Mouse (Mus musculus) CH12.LX (cell line): ENCODE measurements around the gene Setd2. TPM values are rescaled to one million over a fixed set of nuclear protein-coding genes. Genes with fewer than 3 reads are reported as not detected.

Experiments used
- DNase-seq: peaks from one replicate; pipeline ENCODE4 v3.0.0-alpha.2; 2013; ENCODE audit errors: extremely low read depth
- H3K27ac ChIP-seq: 2 replicates; pipeline ENCODE4 v1.5.1; 2012; ENCODE audit warnings: low read depth, mild to moderate bottlenecking, control low read depth, moderate library complexity; ENCODE audit not compliant: insufficient read depth
- H3K27me3 ChIP-seq: replicated peaks from 2 replicates; pipeline ENCODE3; 2012; ENCODE audit warnings: inconsistent platforms
- H3K36me3 ChIP-seq, 2 experiments: replicated peaks in 1 of 2; 2 replicates each; pipeline versions ENCODE3 to v1.6.1; 2012; ENCODE audit warnings: inconsistent platforms in 1 of 2, low read length in 1 of 2, mild to moderate bottlenecking in 1 of 2, mixed read lengths in 1 of 2, moderate library complexity in 1 of 2; ENCODE audit not compliant: control insufficient read depth in 1 of 2, insufficient read depth in 1 of 2
- H3K4me1 ChIP-seq, 2 experiments: 2 replicates each; pipeline ENCODE4 v1.6.1; 2012; ENCODE audit warnings: inconsistent platforms in 1 of 2, moderate library complexity in 1 of 2; ENCODE audit not compliant: insufficient read depth in 2 of 2, control insufficient read depth in 1 of 2
- H3K4me2 ChIP-seq: 2 replicates; pipeline ENCODE4 v1.6.1; 2012; ENCODE audit warnings: low read depth, mild to moderate bottlenecking, control low read depth; ENCODE audit not compliant: poor library complexity, insufficient read depth, severe bottlenecking
- H3K4me3 ChIP-seq, 3 experiments: fragments of 150-350 bp in 1 of 3; sonication (generic) in 1 of 3; replicated peaks in 1 of 3; 2 replicates each; pipeline versions ENCODE3 to v1.5.1; 2011 to 2012; ENCODE audit warnings: low read depth in 2 of 3, low read length in 2 of 3, mild to moderate bottlenecking in 2 of 3, moderate library complexity in 2 of 3, control low read depth in 1 of 3, improper control_type of control experiment in 1 of 3, inconsistent platforms in 1 of 3, mixed read lengths in 1 of 3; ENCODE audit not compliant: poor library complexity in 1 of 3
- H3K79me2 ChIP-seq: replicated peaks from 2 replicates; pipeline ENCODE4 v1.6.1; 2012; ENCODE audit warnings: mild to moderate bottlenecking, moderate library complexity; ENCODE audit not compliant: control insufficient read depth, poor library complexity, insufficient read depth, severe bottlenecking; ENCODE audit errors: extremely low read depth
- H3K9ac ChIP-seq: 2 replicates; pipeline ENCODE4 v1.6.1; 2012; ENCODE audit warnings: low read depth, mild to moderate bottlenecking, control low read depth, moderate library complexity; ENCODE audit not compliant: insufficient read depth
- H3K9me3 ChIP-seq: replicated peaks from 2 replicates; pipeline ENCODE3; 2012; ENCODE audit warnings: low read length, inconsistent platforms, mixed read lengths
- BHLHE40 ChIP-seq: IDR thresholded peaks from 2 replicates; pipeline ENCODE4 v1.6.1; 2011; ENCODE audit warnings: mild to moderate bottlenecking, low read depth, low read length, improper control_type of control experiment
- CHD2 ChIP-seq: IDR thresholded peaks from 2 replicates; pipeline ENCODE4 v1.6.1; 2011; ENCODE audit warnings: low read length, improper control_type of control experiment
- CTCF ChIP-seq, 2 experiments: IDR thresholded peaks in 1 of 2; conservative IDR thresholded peaks in 1 of 2; 2 replicates each; pipeline ENCODE4 v1.5.1; 2011 to 2012; ENCODE audit warnings: low read depth in 2 of 2, low read length in 2 of 2, improper control_type of control experiment in 1 of 2, inconsistent platforms in 1 of 2, mild to moderate bottlenecking in 1 of 2, moderate library complexity in 1 of 2
- E2F4 ChIP-seq: IDR thresholded peaks from 2 replicates; pipeline ENCODE4 v1.6.1; 2011; ENCODE audit warnings: low read depth, low read length, improper control_type of control experiment; ENCODE audit not compliant: insufficient replicate concordance
- ELF1 ChIP-seq: IDR thresholded peaks from 2 replicates; pipeline ENCODE4 v1.6.1; 2014; ENCODE audit warnings: low read depth, mild to moderate bottlenecking, inconsistent platforms, low read length, improper control_type of control experiment
- EP300 ChIP-seq: IDR thresholded peaks from 2 replicates; pipeline ENCODE4 v1.6.1; 2011; ENCODE audit warnings: low read length, improper control_type of control experiment
- ETS1 ChIP-seq: conservative IDR thresholded peaks from 2 replicates; pipeline ENCODE4 v1.6.1; 2012; ENCODE audit warnings: low read depth, mild to moderate bottlenecking, inconsistent platforms, low read length, improper control_type of control experiment, moderate library complexity
- GABPA ChIP-seq: IDR thresholded peaks from 2 replicates; pipeline ENCODE4 v1.6.1; 2012; ENCODE audit warnings: low read depth, low read length, improper control_type of control experiment, inconsistent platforms; ENCODE audit not compliant: insufficient replicate concordance
- HCFC1 ChIP-seq: IDR thresholded peaks from 2 replicates; pipeline ENCODE4 v1.6.1; 2012; ENCODE audit warnings: low read depth, mild to moderate bottlenecking, inconsistent platforms, low read length, improper control_type of control experiment
- IRF4 ChIP-seq: IDR thresholded peaks from 2 replicates; pipeline ENCODE4 v1.6.1; 2014; ENCODE audit warnings: low read depth, mild to moderate bottlenecking, inconsistent platforms, low read length, improper control_type of control experiment
- JUND ChIP-seq: conservative IDR thresholded peaks from 2 replicates; pipeline ENCODE4 v1.6.1; 2011; ENCODE audit warnings: low read depth, low read length, improper control_type of control experiment
- MAX ChIP-seq: IDR thresholded peaks from 2 replicates; pipeline ENCODE4 v1.6.1; 2011; ENCODE audit warnings: low read length, improper control_type of control experiment
- MEF2A ChIP-seq: IDR thresholded peaks from 2 replicates; pipeline ENCODE4 v1.6.1; 2014; ENCODE audit warnings: low read depth, mild to moderate bottlenecking, inconsistent platforms, low read length, improper control_type of control experiment, borderline replicate concordance
- MXI1 ChIP-seq: IDR thresholded peaks from 2 replicates; pipeline ENCODE4 v1.6.1; 2011; ENCODE audit warnings: mild to moderate bottlenecking, low read depth, low read length, improper control_type of control experiment
- MYC ChIP-seq: IDR thresholded peaks from 2 replicates; pipeline ENCODE4 v1.6.1; 2011; ENCODE audit warnings: low read depth, mild to moderate bottlenecking, improper control_type of control experiment, low read length
- NELFE ChIP-seq: IDR thresholded peaks from 2 replicates; pipeline ENCODE4 v1.6.1; 2011; ENCODE audit warnings: low read depth, low read length, improper control_type of control experiment
- NRF1 ChIP-seq: IDR thresholded peaks from 2 replicates; pipeline ENCODE4 v1.6.1; 2014; ENCODE audit warnings: low read depth, mild to moderate bottlenecking, inconsistent platforms, low read length, improper control_type of control experiment, moderate library complexity
- PAX5 ChIP-seq: IDR thresholded peaks from 2 replicates; pipeline ENCODE4 v1.6.1; 2012; ENCODE audit warnings: low read length, inconsistent platforms, mixed read lengths
- POLR2AphosphoS2 ChIP-seq: IDR thresholded peaks from 2 replicates; pipeline ENCODE4 v1.6.1; 2011; ENCODE audit warnings: low read depth, low read length, improper control_type of control experiment
- RCOR1 ChIP-seq: conservative IDR thresholded peaks from 2 replicates; pipeline ENCODE4 v1.6.1; 2012; ENCODE audit warnings: low read depth, mild to moderate bottlenecking, inconsistent platforms, low read length, improper control_type of control experiment
- SIN3A ChIP-seq: IDR thresholded peaks from 2 replicates; pipeline ENCODE4 v1.6.1; 2012; ENCODE audit warnings: low read length, improper control_type of control experiment, inconsistent platforms
- SMC3 ChIP-seq: IDR thresholded peaks from 2 replicates; pipeline ENCODE4 v1.6.1; 2011; ENCODE audit warnings: low read depth, low read length, improper control_type of control experiment
- TBP ChIP-seq: conservative IDR thresholded peaks from 2 replicates; pipeline ENCODE4 v1.6.1; 2011; ENCODE audit warnings: low read depth, low read length, improper control_type of control experiment
- UBTF ChIP-seq: IDR thresholded peaks from 2 replicates; pipeline ENCODE4 v1.6.1; 2012; ENCODE audit warnings: low read depth, mild to moderate bottlenecking, inconsistent platforms, low read length, improper control_type of control experiment, moderate library complexity
- USF1 ChIP-seq: IDR thresholded peaks from 2 replicates; pipeline ENCODE4 v1.6.1; 2014; ENCODE audit warnings: low read depth, mild to moderate bottlenecking, inconsistent platforms, low read length, improper control_type of control experiment
- ZC3H11A ChIP-seq: IDR thresholded peaks from 2 replicates; pipeline ENCODE4 v1.6.1; 2012; ENCODE audit warnings: low read depth, mild to moderate bottlenecking, inconsistent platforms, low read length, improper control_type of control experiment
- ZKSCAN1 ChIP-seq: IDR thresholded peaks from 2 replicates; pipeline ENCODE4 v1.6.1; 2012; ENCODE audit warnings: low read depth, inconsistent platforms, low read length, improper control_type of control experiment, borderline replicate concordance
- ZMIZ1 ChIP-seq: IDR thresholded peaks from 2 replicates; pipeline ENCODE4 v1.6.1; 2012; ENCODE audit warnings: low read depth, mild to moderate bottlenecking, inconsistent platforms, low read length, improper control_type of control experiment
- dilution Hi-C: fragments of 300-500 bp; cut with MboI; formaldehyde crosslinking; loops from 2 replicates; pipeline ENCODE4 v1.14.3; 2020; ENCODE audit warnings: low sequenced_read_pairs; ENCODE audit not compliant: extremely low pct_unique_long_range_greater_than_20kb, extremely low pct_ligation_motif_present
- in situ Hi-C: fragments of 300-500 bp; cut with MboI; formaldehyde crosslinking; loops from 3 replicates; pipeline ENCODE4 v1.14.3; 2019; ENCODE audit warnings: low sequenced_read_pairs, low pct_ligation_motif_present, low pct_unique_long_range_greater_than_20kb, mixed read lengths
- polyA plus RNA-seq: library from polyadenylated mRNA; unstranded; fragments of >175 nt; gene quantifications from 2 replicates; pipeline ENCODE4 v1.2.1, GENCODE M21; 2012; ENCODE audit warnings: low read depth; ENCODE audit not compliant: insufficient read length
- total RNA-seq, 2 experiments: library from RNA; depleted of rRNA; stranded (reverse); fragments of 300-350 nt in 1 of 2; fragments of >200 nt in 1 of 2; gene quantifications; 2 replicates each; pipeline ENCODE4 v1.2.3; 2012 to 2014

The Setd2 gene
- total and polyA plus RNA-seq, 3 experiments: 35.8 to 87.1 (median 41.6) TPM

DNA sequence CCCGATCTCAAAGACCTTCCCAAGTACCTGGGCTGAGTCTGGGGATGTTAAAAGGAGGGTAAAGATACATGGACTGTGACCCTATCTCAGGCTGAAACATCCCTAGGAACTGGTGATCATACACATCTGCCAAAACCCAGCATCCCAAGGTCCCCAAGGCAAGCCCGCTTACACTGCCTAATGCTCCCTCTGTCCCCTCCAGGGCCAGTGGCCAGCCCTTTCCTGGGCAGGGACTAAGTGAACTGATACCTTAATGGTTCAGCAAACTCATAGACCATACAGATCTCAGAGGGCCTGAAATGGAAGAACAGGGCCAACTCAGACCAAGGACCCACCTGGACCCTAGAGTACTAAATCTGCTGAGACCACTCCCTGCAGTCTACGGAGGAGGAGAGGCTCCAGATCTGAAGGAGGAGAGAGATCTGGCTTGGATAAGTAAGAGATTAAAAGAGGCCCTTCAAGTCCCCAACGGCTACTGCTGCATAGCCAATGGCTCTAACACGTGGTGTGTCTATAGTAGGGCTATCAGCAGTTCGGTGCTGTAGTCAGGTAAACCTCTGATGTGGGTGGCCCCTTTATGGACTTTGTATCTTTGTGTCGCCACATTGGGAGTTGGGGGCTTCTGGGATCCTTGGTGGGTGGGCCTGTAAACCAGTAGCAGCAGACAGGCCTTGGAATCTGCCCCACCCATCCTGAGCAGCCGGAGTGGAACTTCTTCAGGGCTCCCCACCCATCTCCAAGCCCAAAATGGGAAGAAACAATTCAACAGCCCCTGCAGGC, 91.2 kb downstream of the Setd2 start:
- Histone ChIP-seq H3K4me1 (peaks cover 4 to 23% of the 10 kb centered on the region in 2 experiments; a peak in 2 of 4 replicates), H3K79me2 (no peaks in the 10 kb centered on the region), H3K27ac (no peak overlapping the region), H3K27me3 (no peaks in the 10 kb centered on the region), H3K9me3 (no peaks in the 10 kb centered on the region), H3K4me2 (no peak overlapping the region; the same call in 1 of the 2 replicates), H3K4me3 (peak overlapping the region in 2 of 3 experiments; percentile 38 to 56), H3K36me3 (peaks cover 63 to 83% of the 10 kb centered on the region in 2 experiments), H3K9ac (no peak overlapping the region; the same call in 1 of the 2 replicates)
- dilution Hi-C loops (no loop called here), in situ Hi-C loops (loop anchor here (5.0 kb wide), 1 partner anchor 211 kb away; no protein-coding TSS in a partner anchor)
- TF ChIP-seq NRF1: no peak
- no peak for DNase-seq

DNA sequence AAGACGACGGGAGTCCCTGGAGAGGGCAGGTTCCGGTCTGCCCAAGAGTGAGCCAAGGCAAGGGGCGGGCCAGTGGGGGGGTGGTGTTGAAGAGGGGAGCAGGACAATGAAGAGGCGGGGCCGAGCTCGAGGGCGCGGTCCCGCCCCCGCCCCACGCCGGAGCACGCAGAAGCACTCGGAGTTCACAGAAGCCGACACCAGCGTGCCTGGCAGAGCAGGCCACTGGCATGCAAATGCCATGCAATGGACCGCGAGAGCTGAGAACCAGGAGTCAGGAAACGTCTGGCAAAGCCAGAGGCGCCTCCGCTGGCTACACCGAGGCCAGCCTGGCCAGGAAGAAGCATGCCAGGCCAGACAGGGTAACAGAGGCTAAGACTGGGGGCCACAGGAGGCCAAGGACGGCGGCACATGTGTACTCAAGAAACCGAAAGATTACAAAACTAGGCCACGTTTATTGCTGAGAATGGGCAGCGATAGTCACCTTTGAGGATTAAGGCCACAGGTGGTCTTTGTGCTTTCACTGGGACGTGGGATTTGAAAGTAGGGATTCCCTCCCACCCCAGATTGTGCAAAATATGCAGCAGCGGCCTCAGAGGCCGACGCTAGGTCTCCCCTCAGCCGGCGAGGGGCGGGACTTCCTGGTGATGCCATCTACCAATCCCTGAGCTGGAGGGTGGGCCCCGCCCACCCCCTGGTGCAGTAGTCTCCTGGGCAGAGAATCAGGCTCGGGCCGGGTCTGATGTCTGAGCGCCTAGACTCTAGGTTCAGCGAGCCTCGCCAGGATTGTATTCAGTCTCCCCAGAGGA, 92.2 kb downstream of the Setd2 start, which contains the start of gene Nradd:
Nradd (minus strand) TSS at position 92 of the 806 bp plus-strand sequence.
- H3K79me2 ChIP-seq: no peaks in the 10 kb centered on the region
- peak within 1 kb of the TSS; percentile 43; the same call in 1 of the 2 replicates for H3K27ac ChIP-seq
- no peaks in the 10 kb centered on the region for H3K27me3 ChIP-seq
- peak within 1 kb of the TSS; percentile 46 for H3K9ac ChIP-seq
- in situ Hi-C loops (loop anchor here (5.0 kb wide), 1 partner anchor 212 kb away; no protein-coding TSS in a partner anchor), dilution Hi-C loops (no loop called here)
- H3K4me2 ChIP-seq: peak within 1 kb of the TSS; percentile 24; the same call in 1 of the 2 replicates
- peak within 1 kb of the TSS; percentile 54 to 57 (median 56) for H3K4me3 ChIP-seq
- no peaks in the 10 kb centered on the region for H3K9me3 ChIP-seq
- H3K4me1 ChIP-seq: peaks cover 4 to 23% of the 10 kb centered on the region in 2 experiments; a peak in 2 of 4 replicates
- DNase-seq: peak; percentile 93
- H3K36me3 ChIP-seq: peaks cover 65 to 83% of the 10 kb centered on the region in 2 experiments
- TF ChIP-seq MAX (peak; percentile 67), E2F4 (no peak), NELFE (peak; percentile 65; the same call in 1 of the 2 replicates), GABPA (no peak), USF1 (no peak), ZC3H11A (no peak), RCOR1 (no peak), MEF2A (peak; percentile 21; the same call in 1 of the 2 replicates), BHLHE40 (no peak), PAX5 (no peak), SIN3A (peak; percentile 57), ETS1 (no peak), IRF4 (no peak), JUND (no peak), CHD2 (no peak; the same call in none of the 2 replicates), MYC (peak; percentile 49; the same call in 1 of the 2 replicates), SMC3 (no peak), EP300 (0 out of 2 replicates have a peak, but pooled peaks have one; percentile 16), HCFC1 (peak; percentile 30; the same call in 1 of the 2 replicates), CTCF (conservative IDR thresholded peaks at IDR 0.05 in 1 of 2, IDR thresholded peaks at IDR 0.05 in 1 of 2; ENCODE audit: low read depth in 2 of 2, low read length in 2 of 2) (no peak), NRF1 (peak; percentile 30; the same call in 1 of the 2 replicates), ZKSCAN1 (no peak), ELF1 (peak; percentile 78), MXI1 (peak; percentile 87), TBP (no peak), POLR2AphosphoS2 (peak; percentile 28; the same call in 1 of the 2 replicates), UBTF (peak; percentile 3; the same call in 1 of the 2 replicates), ZMIZ1 (peak; percentile 47; the same call in 1 of the 2 replicates)
